Mouse (Mus musculus) left cerebral cortex, adult 2 months (tissue): ENCODE results near the gene Ifitm6. TPM values are rescaled to one million over a fixed set of nuclear protein-coding genes. Genes with fewer than 3 reads are reported as not detected.
"Not testable (repeated sequence)": the region's sequence is repeated elsewhere in the genome, so short reads cannot be mapped to it uniquely, and the experiment has no call there.

ENCODE experiments used
- DNase-seq, 2 experiments: peaks; one replicate each; pipeline ENCODE4 v3.0.0; 2021 to 2022; ENCODE audit warnings: low spot score in 2 of 2, mixed read lengths in 1 of 2; ENCODE audit errors: extremely low spot score in 1 of 2
- H3K27ac ChIP-seq: fragments of 200-600 bp; 2 replicates; pipeline ENCODE4 v1.8.1; 2022
- H3K4me3 ChIP-seq: fragments of 200-600 bp; 2 replicates; pipeline ENCODE4 v1.8.1; 2022
- CTCF ChIP-seq: fragments of 200-600 bp; IDR thresholded peaks from 2 replicates; pipeline ENCODE4 v1.8.1; 2022; ENCODE audit warnings: antibody characterized with exemption, mild to moderate bottlenecking, moderate library complexity
- intact Hi-C: fragments of 180-260 bp; cut with DNase I; formaldehyde crosslinking; loops from one replicate; pipeline ENCODE4 v1.15.1; 2025
- long read RNA-seq, 2 experiments: library from polyadenylated mRNA; stranded (forward); transcript quantifications; one replicate each; pipeline ENCODE4 v2.0.0; 2021; ENCODE audit warnings: borderline mapping rate in 2 of 2
- total RNA-seq, 2 experiments: library from RNA; stranded (reverse); gene quantifications; 2 replicates each; pipeline ENCODE4 v1.2.3; 2021

Ifitm6 gene
- total RNA-seq: under 1 TPM in 1 of 2 experiments, not detected in 1; 0.57 TPM
- long read RNA-seq, experiment 1, partial matches to known transcripts: 0 of 1 reads
- long read RNA-seq, experiment 1, other reads (novel, unspliced or antisense): 0 of 1 reads
- long read RNA-seq, experiment 2: 0 reads

DNA sequence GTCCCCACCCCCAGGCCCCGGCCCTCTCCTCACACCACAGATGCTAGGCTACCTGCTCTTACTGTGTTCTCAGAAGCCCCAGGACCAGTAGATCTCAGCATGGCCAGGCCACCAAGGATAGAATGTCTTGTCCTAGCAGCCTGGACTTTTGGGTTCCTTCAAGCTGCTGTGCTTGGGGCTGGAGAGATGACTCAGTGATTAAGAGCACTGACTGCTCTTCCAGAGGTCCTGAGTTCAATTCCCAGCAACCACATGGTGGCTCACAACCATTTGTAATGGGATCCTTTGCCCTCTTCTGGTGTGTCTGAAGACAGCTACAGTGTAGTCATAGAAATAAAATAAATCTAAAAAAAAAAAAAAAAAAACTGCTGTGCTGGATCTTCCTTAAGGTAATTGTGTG, at the start of gene Ifitm6:
Ifitm6 (minus strand) TSS at position 101 of the 400 bp plus-strand sequence.
- H3K27ac ChIP-seq, DNase-seq, H3K4me3 ChIP-seq, intact Hi-C loops: not testable (repeated sequence)

DNA sequence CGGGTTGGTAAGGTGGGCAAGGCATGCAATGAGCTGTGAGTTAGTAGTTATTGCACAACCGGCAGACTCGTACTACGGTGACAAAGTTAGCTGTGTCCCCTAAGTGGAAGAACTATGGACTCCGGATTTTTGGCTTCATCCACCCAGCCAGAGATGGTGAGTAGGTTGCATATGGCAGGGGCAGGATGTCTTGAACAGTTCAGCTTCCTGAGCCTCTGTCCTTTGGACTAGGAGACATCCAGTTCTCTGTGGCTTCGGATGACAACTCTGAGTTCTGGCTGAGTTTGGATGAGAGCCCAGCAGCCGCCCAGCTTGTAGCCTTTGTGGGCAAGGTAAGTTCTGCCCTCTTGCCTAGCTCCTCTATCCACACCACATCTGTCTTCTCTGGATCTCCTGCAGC, 46.9 kb upstream of the Ifitm6 start:
- no peak for TF ChIP-seq CTCF
- Histone ChIP-seq H3K27ac (no peak overlapping the region), H3K4me3 (no peak overlapping the region)
- no peak for DNase-seq
- intact Hi-C loops: no loop called here

DNA sequence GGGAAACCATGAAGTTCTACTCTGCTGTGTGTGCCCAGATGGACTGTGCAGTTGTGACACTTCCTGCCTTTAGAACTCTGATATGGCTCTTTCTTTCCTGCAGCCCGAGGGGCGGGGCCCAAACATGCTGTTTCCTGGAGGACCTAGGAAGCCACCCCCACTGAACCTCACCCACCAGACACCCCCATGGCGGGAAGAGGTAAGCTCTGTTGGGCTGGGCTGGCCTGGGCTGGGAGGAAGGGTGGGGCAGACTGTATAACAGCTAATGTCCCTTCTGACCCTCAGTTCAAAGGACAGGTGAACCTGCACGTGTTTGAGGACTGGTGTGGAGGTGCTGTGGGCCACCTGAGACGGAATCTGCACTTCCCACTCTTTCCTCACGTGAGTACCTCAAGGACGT, 46.5 kb upstream of the Ifitm6 start:
- Histone ChIP-seq H3K4me3 (no peak overlapping the region), H3K27ac (no peak overlapping the region)
- TF ChIP-seq CTCF: no peak
- no peak for DNase-seq
- intact Hi-C loops: no loop called here

DNA sequence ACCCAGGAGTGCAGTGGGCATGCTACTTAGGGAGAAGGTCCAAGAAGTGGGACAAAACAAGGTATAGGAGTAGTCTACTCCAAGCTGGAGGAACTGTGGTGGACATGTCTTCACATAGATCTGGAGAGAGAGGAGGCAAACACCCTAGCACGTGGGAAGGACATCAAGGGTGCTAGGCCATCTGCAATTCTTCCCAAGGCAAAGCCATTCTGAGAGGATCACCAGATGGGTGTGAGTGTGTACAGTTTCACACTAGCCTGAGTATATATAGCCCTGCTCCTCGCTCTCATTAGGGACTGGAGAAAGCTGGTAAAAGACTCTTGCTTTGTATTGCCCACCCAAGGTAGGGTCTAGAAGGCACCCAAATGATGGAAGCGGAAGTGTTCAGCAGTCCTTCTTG, 45.6 kb upstream of the Ifitm6 start:
- intact Hi-C loops: no loop called here
- TF ChIP-seq CTCF: no peak
- Histone ChIP-seq H3K4me3 (no peak overlapping the region), H3K27ac (peak overlapping the region; percentile 3; the same call in 1 of the 2 replicates)
- no peak for DNase-seq

DNA sequence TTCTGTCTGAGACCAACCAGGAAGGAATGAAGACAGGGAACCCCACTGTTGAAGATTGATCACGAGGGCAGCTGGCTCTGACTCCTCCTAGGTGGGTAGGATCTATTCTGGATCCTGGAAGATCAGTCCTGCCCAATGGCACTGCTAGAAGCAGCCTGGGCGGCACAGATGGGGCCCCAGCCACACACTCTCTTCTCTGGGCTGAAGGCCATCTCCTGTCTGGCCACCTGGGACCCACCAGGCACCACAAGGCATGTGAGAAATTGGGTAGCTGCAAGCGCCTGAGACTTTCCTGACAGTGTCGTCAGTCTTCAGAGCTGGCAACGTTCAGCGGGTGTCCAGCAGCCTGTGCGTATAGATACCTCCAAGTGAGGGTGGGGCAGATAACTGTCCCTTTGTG, 44.8 kb upstream of the Ifitm6 start:
- DNase-seq: no peak
- peak overlapping the region; percentile 94; the same call in 1 of the 2 replicates for H3K27ac ChIP-seq
- H3K4me3 ChIP-seq: peak overlapping the region; percentile 84
- intact Hi-C loops: no loop called here
- no peak for TF ChIP-seq CTCF

DNA sequence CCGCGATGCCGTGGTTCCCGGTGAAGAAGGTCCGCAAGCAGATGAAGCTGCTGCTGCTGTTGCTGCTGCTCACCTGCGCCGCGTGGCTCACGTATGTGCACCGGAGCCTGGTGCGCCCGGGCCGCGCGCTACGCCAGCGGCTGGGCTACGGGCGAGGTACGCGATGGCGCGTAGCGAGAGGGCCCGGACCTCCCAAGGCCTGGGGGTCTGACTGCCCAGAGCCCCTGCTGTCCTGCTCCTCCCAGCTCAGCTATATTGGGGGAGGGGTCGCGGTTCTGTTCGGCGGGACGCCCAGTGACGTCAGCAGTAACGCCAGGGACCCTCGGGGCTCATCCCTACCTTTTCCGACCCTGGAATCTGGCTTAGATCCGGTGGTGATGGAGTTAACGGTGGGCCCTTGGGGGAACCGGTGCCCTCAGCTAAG, 43.6 kb upstream of the Ifitm6 start:
- no peak for DNase-seq
- Histone ChIP-seq H3K27ac (peak overlapping the region; percentile 94), H3K4me3 (peak overlapping the region; percentile 84)
- intact Hi-C loops: no loop called here
- TF ChIP-seq CTCF: no peak

DNA sequence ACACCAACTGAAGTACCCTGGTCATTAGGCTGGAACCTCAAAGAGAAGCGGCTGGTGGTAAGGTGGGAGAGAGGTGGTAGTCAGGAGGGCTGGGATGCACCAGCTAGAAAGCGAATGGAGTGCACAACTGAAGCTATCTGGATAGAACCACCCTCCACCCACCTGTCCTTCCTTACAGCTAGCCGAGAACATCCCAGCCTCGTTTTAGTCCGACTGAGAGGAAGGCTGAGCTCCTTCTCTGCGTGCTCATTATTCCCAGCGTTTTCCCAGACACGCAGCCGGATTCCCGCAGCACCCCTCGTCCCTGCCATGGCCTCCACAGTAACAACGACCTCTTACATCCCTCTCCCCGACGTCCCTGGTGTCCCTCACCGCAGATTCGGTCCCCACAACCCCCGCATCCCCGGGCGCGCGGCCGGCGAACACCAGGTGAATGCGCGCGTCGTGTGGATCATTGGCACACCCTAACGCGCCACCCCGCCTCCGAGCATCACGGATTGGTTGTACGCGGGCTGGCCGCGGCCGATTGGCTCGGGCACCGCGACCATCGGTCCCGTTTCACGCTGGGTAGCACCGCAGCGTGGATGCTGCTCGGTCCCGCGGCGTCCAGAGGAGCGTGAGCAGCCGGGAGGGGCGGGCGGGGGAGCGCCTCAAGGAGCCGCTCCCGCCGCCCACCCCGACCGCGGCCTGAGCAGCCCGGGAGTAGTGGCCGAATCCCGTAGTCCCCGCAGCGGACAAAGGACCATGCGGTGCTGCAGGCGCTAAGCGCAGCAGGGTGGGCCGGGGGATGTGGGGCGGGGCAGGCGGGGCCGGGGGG, 42.9 kb upstream of the Ifitm6 start, which contains the start of gene B4galnt4:
B4galnt4 (plus strand) TSS at position 679 of the 817 bp plus-strand sequence.
- intact Hi-C loops: no loop called here
- no peak for TF ChIP-seq CTCF
- DNase-seq: peak; percentile 91 to 92
- Histone ChIP-seq H3K27ac (peak within 1 kb of the TSS; percentile 94), H3K4me3 (peak within 1 kb of the TSS; percentile 84)

DNA sequence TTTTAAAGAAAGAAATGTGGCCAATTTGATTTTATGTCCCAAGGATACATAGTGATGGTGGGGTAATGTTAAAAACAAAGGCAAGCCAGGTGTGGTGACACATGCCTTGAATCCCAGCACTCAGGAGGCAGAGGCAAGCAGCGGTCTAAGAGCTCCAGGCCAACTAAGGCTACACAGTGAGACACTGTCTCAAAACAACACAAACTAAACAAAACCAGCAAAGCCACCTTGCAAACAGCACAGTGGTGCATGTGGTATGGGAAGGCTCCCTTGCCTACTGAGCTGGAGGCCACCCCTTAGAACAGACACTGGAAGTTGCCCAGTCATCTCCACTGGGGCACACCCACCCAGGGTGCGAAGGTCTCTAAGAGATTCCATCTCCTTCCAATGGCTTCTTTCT, 42.2 kb upstream of the Ifitm6 start:
- intact Hi-C loops: no loop called here
- Histone ChIP-seq H3K27ac (peak overlapping the region; percentile 86), H3K4me3 (peak overlapping the region; percentile 84)
- TF ChIP-seq CTCF: no peak
- no peak for DNase-seq

DNA sequence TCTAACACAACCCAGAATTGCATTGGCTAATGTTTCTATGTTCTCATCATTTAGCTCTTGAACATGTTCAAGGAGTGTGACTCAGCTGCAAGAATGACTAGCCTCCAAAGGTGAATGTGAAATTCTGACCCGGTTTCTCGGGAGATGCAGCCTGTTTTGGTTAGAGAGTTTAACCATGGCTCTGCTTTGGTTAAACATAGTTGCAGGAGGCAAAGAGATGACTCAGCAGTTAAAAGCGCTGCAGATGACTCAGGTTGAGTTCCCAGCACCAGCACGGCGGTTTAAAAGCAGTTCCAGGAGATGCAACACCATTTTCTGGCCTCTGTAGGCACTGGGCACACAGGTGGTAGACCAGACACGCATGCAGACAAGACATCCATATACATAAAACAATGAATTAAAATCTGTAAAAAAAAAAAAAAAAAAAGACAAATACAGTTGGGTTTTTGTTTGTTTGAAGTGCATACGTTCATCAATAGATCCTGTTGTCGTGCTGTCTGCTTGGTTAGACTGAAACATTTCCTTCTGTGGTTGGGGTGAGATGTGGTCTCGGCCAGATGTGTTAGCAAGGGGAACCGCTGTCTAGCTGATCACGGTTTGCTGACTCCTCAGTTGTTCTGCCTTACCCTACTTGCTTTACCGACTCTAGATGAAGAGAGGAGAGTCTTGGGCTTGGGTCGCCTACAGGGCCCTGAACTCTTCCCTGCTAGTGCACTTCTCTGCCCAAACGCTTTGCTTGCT, 41.0 kb upstream of the Ifitm6 start:
- intact Hi-C loops: no loop called here

DNA sequence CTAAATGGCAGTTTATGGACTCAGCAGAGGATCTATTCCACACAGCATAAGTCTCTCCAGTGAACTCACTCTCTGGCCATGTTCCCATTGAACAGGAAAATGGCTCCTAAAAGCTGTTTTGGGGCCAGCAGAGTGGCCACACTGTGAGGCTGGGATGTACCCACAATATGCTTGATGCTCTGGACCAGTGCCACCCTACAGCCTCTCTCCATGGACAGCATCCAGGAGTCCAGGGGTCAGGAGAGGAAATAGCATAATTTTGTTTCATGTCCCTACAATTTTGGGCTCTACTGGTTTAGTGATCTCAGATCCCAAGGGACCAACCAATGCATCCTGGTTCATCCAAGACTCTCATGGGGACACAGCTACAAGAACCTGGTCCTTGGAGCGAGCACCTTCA, 39.8 kb upstream of the Ifitm6 start:
- TF ChIP-seq CTCF: no peak
- DNase-seq: no peak
- no peak overlapping the region for H3K4me3 ChIP-seq
- intact Hi-C loops: no loop called here
- no peak overlapping the region for H3K27ac ChIP-seq

More for the DNA sequence above, 41.0 kb upstream of the Ifitm6 start:
- no peak for DNase-seq
- Histone ChIP-seq H3K27ac (no peak overlapping the region), H3K4me3 (no peak overlapping the region)
- TF ChIP-seq CTCF: no peak

DNA sequence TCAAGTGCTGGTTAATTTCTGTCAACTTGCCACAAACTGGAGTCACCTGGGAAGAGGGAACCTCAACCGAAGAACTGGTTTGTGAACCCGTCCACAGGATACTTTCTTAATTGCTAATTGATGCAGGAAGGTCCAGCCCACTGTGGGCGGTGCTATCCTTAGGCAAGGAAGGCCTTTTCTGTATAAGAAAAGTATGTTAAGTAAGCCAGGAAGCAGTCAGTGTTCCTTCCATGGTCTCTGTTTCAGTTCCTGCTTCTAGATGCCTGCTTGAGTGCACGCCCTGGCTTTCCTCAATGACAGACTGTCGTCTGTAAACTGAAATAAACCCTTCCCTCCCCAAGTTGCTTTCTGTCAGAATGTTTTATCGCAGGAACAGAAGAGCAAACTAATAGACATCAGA, 39.3 kb upstream of the Ifitm6 start:
- no peak for DNase-seq
- Histone ChIP-seq H3K4me3 (no peak overlapping the region), H3K27ac (no peak overlapping the region)
- TF ChIP-seq CTCF: no peak
- intact Hi-C loops: no loop called here

DNA sequence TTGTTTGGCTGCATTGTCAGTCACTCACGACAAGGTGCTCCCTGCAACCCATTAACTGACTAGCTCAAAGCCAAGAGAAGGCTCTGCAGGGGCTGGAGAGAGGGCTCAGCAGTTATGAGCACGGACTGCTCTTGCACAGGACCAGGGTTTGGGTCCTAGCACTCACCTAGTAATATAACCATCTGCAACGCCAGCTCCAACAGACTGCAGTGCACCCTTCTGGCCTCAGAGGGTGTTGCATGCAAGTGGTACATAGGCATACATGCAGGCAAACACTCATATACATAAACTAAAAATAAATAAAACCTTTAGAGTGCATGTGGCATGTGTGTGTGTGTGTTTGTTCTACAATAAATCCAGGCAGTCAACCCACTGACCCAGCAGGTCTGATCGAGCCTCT, 38.1 kb upstream of the Ifitm6 start:
- TF ChIP-seq CTCF: no peak; the same call in 1 of the 2 replicates
- no peak overlapping the region for H3K4me3 ChIP-seq
- no peak overlapping the region for H3K27ac ChIP-seq
- intact Hi-C loops: no loop called here
- no peak for DNase-seq
